Mouse (Mus musculus): ENCODE results near the gene Efna1.

Efna1 gene

GRCm38 (mm10) chr3:89314791-89315190 is 33.8 kb upstream of the Efna1 start:
- in situ Hi-C loops (cut with MboI; ENCODE audit: unreplicated experiment in 2 of 2), result no loop called here

DNA sequence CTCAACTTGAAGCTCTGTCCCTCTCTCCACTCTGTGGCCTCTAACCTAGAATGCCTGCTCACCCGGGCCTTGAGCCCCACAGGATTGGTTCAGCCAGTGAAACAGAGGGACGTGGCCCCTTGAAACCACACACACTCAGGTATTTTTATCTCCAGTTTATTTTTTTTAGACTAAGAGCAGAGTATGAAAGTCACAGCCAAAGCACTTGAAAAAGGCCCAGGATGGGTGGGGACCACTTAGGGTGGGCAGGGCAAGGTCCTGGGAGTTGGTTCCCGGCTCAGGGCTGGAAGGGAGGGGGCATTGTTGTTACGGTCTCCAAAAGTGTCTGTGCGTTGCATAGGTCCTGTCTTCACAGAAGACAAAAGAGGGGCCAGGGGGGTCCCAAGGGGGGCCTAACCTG is 33.4 kb upstream of the Efna1 start:
- in situ Hi-C loops (cut with MboI; ENCODE audit: unreplicated experiment in 2 of 2), result no loop called here

DNA sequence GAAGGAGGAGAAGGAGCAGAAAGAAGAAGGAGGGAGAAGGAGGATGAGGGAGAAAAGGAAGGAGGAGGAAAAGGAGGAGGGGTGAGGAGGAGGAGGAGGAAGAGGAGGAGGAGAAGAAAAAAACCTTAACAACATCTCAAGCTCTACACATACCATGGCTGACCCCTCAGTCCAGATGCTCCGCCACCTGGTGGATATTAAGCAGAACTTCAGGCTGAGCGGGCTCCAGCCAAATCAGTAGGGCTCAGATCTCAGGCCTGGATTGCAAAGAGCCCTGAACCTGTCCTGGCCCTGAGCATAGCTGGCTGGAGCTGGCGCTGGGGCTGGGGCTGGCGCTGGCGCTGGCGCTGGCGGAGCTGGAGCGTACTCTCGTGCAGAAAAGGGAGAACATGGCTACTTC is 27.1 kb upstream of the Efna1 start:
- in situ Hi-C loops (cut with MboI; ENCODE audit: unreplicated experiment in 2 of 2), result loop anchor here (5.0 kb wide), 1 partner anchor 61 kb away; the partner anchor contains the start of genes Krtcap2 (in 2 of the 2) and Trim46 (in 2 of the 2)

- in situ Hi-C loops (cut with MboI; ENCODE audit: unreplicated experiment in 2 of 2), result loop anchor here (5.0 kb wide), 1 partner anchor 58 kb away; the partner anchor contains the start of genes Krtcap2 (in 2 of the 2) and Trim46 (in 2 of the 2)
These were observed 24.8 kb upstream of the Efna1 start for GRCm38 (mm10) chr3:89305551-89306325.

DNA sequence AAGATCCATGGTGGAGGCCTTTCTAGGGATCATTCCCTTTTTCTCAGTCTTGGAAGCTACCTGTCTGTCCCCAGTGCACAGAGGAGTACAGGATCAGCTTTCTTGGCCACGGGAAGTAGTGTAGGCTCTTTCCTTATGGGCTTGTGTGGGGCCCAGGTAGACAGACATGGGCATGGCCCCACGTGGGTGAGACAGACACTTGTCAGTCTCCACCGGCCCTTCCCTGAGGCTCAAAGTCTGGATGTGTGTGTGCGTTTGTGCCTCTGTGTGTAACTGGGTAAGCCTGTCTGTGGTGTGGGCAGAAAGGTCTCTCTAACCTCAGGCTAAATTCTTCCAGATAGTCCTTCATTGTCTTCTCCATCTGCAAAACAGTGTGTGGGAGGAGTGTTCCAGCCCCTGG is 24.2 kb upstream of the Efna1 start:
- in situ Hi-C loops (cut with MboI; ENCODE audit: unreplicated experiment in 2 of 2), result loop anchor here (5.0 kb wide), 1 partner anchor 58 kb away; the partner anchor contains the start of genes Krtcap2 (in 2 of the 2) and Trim46 (in 2 of the 2)

DNA sequence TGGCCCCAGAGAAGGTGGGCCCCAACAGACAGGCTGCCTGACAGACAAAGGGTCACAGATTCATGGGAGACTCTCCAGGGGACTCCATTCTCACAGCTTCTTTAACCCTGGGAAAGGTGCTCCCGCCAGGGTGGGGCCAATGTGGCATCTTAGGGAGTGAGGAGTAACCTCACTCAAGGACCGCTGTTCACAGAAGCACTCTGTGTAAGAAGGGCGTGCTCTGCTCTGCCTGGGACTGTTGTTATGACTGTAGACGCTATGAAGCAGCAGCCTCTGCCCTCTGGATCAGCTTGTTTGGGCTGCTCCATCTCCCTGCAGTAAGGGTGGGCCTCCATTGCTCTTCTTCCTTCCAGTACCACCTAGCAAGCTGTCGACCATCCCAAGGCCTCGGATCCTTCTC is 23.5 kb upstream of the Efna1 start:
- in situ Hi-C loops (cut with MboI; ENCODE audit: unreplicated experiment in 2 of 2), result no loop called here

GRCm38 (mm10) chr3:89300514-89300913 is 19.6 kb upstream of the Efna1 start:
- in situ Hi-C loops (cut with MboI; ENCODE audit: unreplicated experiment in 2 of 2), result no loop called here

DNA sequence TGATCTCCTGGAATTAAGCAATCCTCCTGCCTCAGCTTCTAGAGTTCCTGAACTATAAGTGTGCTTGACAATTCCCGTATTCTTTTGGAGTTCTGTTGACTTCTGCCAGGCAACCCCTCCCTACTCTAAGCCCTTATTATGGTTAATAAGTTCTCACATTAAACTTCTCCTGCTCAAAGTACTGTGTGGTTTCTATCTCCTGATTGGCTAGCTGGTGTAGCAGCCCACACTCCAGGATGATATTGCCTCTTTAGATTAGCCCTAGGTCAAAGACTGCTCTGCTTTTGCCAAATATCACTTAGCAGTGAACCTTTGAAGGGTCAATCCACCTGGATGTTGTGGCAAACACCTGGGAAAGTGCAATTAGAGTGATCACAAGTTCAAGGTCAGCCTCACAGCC is 19.1 kb upstream of the Efna1 start:
- in situ Hi-C loops (cut with MboI; ENCODE audit: unreplicated experiment in 2 of 2), result no loop called here

DNA sequence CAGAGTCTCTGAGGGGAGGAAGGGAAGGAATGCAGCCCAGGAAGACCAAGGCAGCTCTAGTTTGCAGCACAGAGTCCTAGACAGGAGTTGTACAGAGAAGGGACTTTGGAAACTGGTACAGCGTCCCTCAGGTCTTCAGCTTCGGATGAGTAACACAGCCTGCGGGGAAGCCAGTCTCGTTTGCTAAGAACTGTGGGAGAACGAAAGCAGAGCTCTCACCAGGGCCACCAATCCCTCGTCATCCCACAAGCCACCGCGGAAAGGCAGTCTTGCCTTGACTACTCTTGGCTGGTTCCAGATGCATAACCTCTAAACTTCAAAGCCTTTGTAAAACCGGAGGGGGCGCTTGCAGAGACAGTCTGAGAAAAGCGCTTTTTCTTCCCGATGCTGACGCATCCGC is 18.6 kb upstream of the Efna1 start:
- in situ Hi-C loops (cut with MboI; ENCODE audit: unreplicated experiment in 2 of 2), result no loop called here

DNA sequence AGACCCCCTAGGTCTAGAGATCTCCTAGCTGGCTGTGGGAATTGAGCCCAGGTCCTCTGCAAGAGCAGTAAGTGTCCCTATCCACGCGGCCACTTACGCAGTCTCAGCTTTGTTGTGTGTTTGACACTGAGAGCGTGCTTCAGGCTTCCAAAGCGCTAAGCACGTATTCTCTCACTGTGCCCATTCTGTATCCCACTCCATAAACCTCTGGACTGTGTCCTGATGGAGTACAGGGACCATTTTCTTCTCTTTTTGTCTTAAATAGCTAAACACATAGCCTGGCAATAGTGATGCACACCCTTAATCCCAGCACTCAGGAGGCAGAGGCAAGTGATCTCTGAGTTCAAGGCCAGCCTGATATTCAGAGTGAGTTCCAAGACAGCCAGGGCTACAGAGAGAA is 18.0 kb upstream of the Efna1 start:
- in situ Hi-C loops (cut with MboI; ENCODE audit: unreplicated experiment in 2 of 2), result no loop called here

GRCm38 (mm10) chr3:89296761-89297396 is 15.9 kb upstream of the Efna1 start:
- in situ Hi-C loops (cut with MboI; ENCODE audit: unreplicated experiment in 2 of 2), result no loop called here

- in situ Hi-C loops (cut with MboI; ENCODE audit: unreplicated experiment in 2 of 2), result no loop called here
These were observed 14.8 kb upstream of the Efna1 start for GRCm38 (mm10) chr3:89295685-89296230.

- in situ Hi-C loops (cut with MboI; ENCODE audit: unreplicated experiment in 2 of 2), result no loop called here
These were observed 13.3 kb upstream of the Efna1 start for GRCm38 (mm10) chr3:89294195-89294594.

DNA sequence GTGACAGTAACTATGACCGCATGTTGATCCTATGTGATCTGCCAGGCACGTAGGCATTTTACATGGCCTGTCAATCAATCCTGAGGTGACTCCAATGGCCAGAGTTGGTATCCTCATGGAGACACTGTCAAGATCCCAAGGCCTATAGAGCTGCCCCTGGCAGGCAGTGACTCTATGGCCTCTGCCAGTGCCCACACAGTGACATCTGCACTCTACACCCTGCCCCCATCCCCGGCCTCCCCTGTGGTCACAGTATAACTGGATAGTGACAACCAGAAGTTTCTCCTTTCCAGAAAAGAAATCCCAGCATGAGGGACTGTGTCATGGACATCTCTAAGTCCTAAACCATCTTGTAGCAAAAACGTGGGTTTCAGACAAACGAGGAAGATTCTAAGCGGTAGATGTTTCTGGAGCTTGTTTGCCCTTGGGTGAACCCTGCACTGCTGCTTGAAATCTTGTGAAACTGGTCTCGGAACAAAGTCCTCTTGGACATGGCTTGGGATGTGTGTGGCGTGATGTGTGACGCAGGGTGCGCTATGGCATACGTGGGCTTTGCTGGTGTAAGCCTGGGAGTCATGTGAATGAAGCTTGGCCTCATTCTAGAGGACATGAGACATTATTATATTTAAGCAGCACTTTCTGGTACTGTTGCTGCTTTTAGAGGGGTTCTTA is 12.4 kb upstream of the Efna1 start:
- in situ Hi-C loops (cut with MboI; ENCODE audit: unreplicated experiment in 2 of 2), result no loop called here

DNA sequence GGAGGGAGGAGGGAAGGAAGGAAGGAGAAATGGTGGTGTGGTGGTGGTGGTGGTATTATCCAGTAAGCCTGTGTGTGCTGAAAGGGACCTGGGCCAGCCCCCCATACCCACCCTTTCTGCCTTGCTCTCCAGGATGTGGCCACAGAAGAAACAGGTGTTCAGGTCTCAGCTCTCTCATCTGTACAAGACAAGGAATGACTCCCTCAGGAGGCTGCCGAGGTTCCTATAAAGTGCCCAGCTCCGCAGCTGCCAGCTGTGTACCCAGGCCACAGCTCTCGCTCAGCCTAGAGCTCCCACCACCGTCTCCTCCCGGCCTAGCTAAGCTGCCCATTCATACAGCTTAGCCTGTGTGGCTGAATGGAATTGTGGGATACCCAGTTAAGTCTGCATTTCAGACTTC is 11.4 kb upstream of the Efna1 start:
- in situ Hi-C loops (cut with MboI; ENCODE audit: unreplicated experiment in 2 of 2), result no loop called here

DNA sequence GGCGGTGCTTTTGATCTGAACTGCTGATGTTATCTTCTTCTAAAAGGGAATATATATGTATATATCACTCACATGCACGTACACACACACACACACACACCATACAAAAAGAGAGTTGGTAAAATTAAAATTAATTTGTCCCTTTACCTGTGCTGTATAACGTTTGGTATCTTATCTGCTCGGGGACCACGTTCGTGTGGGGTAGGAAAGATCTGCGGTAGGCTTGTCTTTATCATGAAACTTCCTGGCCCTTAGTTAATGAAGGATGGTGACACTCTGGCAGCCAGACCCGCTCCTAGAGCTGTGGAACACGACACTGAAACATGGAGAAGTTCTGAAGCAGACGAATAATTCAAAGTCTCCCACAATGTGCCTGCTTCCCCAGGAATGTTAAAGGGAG is 10.9 kb upstream of the Efna1 start:
- in situ Hi-C loops (cut with MboI; ENCODE audit: unreplicated experiment in 2 of 2), result no loop called here

GRCm38 (mm10) chr3:89288503-89288928 is 7.6 kb upstream of the Efna1 start:
- in situ Hi-C loops (cut with MboI; ENCODE audit: unreplicated experiment in 2 of 2), result no loop called here

DNA sequence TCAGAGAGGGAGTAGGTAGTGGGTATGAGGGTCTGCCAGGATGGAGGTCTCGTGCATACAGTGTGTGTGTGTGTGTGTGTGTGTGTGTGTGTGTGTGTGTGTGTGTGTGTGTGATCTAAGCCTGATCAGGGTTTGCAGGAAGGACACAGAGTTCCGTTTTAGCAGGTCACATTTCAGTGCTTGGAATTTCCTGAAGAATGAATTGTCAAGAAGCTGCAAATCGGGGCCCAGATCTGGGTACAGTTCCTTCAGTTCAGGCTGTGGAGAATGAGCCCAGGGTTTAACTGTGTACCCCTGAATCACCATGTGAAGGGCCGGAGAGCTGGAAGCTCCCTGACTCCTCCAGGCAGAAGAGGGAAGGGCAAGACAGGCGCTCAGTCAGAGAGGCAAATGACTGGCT is 6.3 kb upstream of the Efna1 start:
- in situ Hi-C loops (cut with MboI; ENCODE audit: unreplicated experiment in 2 of 2), result no loop called here

- in situ Hi-C loops (cut with MboI; ENCODE audit: unreplicated experiment in 2 of 2), result no loop called here
These were observed 4.6 kb upstream of the Efna1 start for GRCm38 (mm10) chr3:89285526-89285925.

DNA sequence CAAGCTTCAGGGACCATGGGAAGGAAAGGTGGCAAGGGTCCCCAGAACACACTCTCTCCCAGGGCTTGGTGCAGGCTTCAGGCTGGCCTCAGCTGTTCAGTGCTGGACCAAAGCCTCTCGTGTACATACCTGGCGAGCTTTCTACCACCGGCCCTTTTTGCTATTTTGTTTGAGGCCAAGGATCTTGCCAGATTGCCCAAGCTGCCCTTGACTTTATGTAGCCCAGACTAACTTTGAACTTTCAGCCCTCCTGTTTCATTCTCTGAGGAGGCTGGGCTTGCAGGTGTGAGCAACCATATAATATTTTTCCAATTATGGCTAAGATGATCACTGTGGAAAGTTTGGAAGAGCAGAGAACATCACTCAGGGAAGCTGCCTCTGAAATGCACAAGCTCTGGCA is 3.3 kb upstream of the Efna1 start:
- in situ Hi-C loops (cut with MboI; ENCODE audit: unreplicated experiment in 2 of 2), result loop anchor here (5.0 kb wide), 1 partner anchor 37 kb away; the partner anchor contains the start of genes Krtcap2 (in 2 of the 2) and Trim46 (in 2 of the 2)

- in situ Hi-C loops (cut with MboI; ENCODE audit: unreplicated experiment in 2 of 2), result loop anchor here (5.0 kb wide), 1 partner anchor 35 kb away; the partner anchor contains the start of genes Krtcap2 (in 2 of the 2) and Trim46 (in 2 of the 2)
These were observed 1.3 kb upstream of the Efna1 start for GRCm38 (mm10) chr3:89282291-89282643.

Measured in v-Abl transformed pro-B cells (cell line).